Mouse (Mus musculus): Measurements from ENCODE around the gene Ppp1r11. TPM values are rescaled to one million over a fixed set of nuclear protein-coding genes. Genes with fewer than 3 reads are reported as not detected.

Gene Ppp1r11
- total RNA-seq, 2 experiments from 2014 or later = 52.2 to 57.7 TPM

DNA sequence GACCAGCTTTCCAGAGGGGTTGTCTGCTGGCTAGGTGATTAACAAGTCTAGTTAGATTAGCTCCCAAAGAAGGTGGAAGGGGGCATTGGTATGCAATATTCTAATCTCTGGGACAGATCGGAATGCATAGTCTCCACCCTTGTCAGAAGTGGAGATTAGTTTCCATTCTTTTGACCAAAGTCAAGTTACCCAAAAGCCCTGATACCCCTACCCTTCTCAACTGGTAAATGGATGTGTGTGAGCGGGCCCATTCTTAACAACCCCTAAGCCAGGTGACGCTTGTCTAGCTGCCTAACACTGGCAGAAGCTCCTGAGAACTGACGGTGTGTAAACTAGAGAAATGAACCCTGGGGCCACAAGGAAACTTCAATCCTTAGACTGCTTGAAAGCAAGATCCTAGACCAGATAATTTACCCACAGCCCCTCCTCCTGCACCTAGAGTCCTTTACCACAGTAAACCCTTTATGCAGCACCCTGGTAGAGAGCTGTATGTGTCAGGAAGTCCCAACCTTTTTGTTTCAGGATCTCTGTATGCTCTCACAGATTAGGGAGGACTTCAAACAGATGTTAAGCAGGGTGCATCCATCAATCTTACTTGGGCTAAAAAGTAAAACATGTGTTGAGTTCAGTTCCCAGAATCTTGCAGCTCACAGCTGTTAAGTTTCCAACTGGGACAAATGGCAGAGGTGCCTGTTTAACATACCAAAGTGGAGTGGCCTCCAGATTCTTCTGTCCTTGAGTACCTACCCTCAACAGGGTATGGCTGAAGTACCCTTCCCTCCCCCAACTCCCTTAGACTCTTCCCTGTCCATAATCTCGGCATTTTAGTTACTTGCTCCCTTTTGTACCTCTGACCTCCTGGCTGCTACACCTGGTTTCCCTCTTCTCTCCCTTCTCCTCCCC, 31.0 kb upstream of the Ppp1r11 start:
- Histone ChIP-seq H3K4me3 (no peak overlapping the region), H3K27ac (peak overlapping the region; percentile 86; the same call in 1 of the 2 replicates)
- intact Hi-C loops (cut with DNase I) = no loop called here
- no peak for TF ChIP-seq CTCF (IDR thresholded peaks at IDR 0.05)
- DNase-seq = no peak

GRCm38 (mm10) chr17:36981845-36982244, 30.3 kb upstream of the Ppp1r11 start:
- DNase-seq = no peak
- H3K27ac ChIP-seq = peak overlapping the region; percentile 86
- TF ChIP-seq CTCF (IDR thresholded peaks at IDR 0.05) = no peak
- peak overlapping the region; percentile 65 for H3K4me3 ChIP-seq
- intact Hi-C loops (cut with DNase I) = no loop called here

GRCm38 (mm10) chr17:36981221-36981813, 29.8 kb upstream of the Ppp1r11 start, which contains the start of gene 2410137M14Rik:
Gene 2410137M14Rik, minus strand, starts transcription at chr17:36981237.
- Histone ChIP-seq H3K4me3 (peak within 1 kb of the TSS; percentile 65), H3K27ac (peak within 1 kb of the TSS; percentile 86)
- intact Hi-C loops (cut with DNase I) = no loop called here
- TF ChIP-seq CTCF (IDR thresholded peaks at IDR 0.05) = no peak
- DNase-seq = peak; percentile 67

DNA sequence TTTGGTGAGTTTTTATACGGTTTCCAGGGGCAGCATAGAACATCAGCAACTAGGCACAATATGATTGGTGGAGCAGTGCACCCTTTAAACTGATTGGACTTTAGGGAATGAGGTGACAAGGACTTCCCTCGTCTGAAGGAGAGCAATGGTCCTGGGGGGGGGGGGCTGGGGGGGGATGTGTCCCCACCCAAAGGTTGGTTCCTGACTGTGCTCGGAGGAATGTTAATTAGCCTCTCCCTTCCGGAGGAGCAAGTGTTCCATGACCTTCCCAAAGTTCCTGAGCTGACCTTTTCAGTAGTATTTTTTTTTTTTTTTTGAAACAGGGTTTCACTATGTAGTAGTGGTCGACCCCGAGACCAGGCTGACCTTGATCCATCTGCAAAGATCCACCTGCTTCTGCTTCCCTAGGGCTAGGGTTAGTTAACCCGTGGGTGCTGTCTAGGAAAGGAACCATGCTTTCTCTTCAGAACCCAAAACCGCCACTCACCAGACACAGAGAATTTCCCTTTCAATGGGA, 21.8 kb upstream of the Ppp1r11 start:
- no peak overlapping the region for H3K4me3 ChIP-seq
- H3K27ac ChIP-seq = no peak overlapping the region; the same call in 1 of the 2 replicates
- intact Hi-C loops (cut with DNase I) = no loop called here
- DNase-seq = no peak
- TF ChIP-seq CTCF (IDR thresholded peaks at IDR 0.05) = no peak

DNA sequence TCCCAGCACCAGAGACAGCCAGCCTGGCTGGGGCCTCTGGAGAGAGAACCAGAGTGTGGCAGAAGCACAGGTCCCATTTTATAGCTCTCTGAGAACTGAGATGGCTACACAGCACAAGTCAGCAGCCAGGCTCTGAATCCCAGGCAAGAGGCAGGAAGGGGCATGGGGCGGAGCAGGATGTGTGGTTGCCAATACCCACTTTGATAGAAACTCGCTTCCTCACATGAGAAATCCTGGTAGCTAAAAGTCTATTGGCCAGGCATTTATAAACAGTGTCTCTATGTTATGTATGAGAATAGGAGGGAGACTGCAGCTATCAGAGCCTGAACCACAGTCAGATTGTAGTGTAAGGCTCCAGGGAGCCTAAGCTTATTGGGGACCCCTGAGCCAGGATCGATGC, 21.2 kb upstream of the Ppp1r11 start:
- intact Hi-C loops (cut with DNase I) = no loop called here
- no peak overlapping the region for H3K4me3 ChIP-seq
- DNase-seq = no peak
- H3K27ac ChIP-seq = no peak overlapping the region; the same call in 1 of the 2 replicates
- TF ChIP-seq CTCF (IDR thresholded peaks at IDR 0.05) = no peak

DNA sequence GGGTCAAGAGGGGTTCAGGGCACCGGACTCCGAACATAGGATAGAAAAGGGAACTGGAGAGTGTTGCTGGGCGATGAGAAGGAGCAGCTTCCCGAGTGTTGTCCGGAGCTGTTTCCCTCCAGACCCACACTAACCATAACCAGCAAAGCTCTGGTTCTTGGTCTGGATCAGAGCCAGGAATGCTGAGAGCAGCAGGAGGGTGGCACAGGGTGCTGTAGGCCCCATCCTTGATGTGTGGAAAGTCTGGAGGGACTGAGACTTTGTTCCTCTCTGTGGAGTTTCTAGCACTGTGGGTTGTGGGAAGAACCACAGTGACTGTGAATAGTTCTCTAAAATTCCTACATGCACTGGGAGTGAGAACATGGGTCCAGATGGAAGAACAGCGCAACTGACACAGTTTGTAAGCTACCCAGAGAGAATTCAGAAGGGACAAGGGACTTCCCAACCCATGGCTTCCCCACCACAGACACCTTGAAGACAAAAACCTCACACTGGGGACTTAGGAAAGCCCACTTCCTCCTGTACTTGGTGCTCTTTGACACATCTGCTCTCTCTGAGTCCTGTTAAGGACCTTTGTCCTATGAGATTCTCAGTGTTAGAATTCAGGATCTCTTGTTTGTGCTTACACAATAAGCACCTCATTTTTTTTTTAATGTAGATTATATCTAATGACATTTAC, 19.8 kb upstream of the Ppp1r11 start:
- DNase-seq = no peak
- H3K4me3 ChIP-seq = no peak overlapping the region
- intact Hi-C loops (cut with DNase I) = no loop called here
- no peak for TF ChIP-seq CTCF (IDR thresholded peaks at IDR 0.05)
- H3K27ac ChIP-seq = no peak overlapping the region

DNA sequence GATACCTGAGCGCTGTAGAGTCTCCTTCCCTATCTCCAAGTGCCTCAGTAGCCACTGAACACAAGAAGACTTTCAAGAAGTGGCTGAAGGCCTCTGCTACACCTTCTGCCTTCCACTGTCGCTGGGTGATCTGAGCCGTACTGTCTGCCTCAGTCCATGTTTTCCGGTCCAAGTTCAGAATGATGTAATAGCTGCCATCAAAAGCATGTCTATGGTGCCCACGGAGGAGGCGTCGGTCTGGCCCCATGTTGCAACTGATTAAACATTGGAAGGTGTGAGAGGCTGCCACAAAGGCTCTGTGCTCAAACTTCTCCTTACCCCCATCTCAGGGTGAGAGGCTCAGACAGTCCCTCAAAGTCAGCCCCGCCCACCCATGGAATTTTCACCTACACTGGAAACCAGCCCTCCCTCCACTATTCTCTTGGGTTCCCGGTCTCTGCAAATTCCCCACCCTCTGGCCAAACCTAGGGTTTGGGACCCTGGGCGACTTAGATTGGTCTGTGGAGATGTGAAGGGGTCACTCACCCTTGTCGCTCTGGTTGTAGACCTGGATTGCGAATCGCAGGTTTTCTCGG, 18.9 kb upstream of the Ppp1r11 start:
- H3K4me3 ChIP-seq = no peak overlapping the region
- no peak for DNase-seq
- H3K27ac ChIP-seq = no peak overlapping the region
- intact Hi-C loops (cut with DNase I) = no loop called here
- TF ChIP-seq CTCF (IDR thresholded peaks at IDR 0.05) = no peak

- intact Hi-C loops (cut with DNase I) = no loop called here
- DNase-seq = no peak
- no peak overlapping the region for H3K27ac ChIP-seq
- H3K4me3 ChIP-seq = no peak overlapping the region
- no peak for TF ChIP-seq CTCF (IDR thresholded peaks at IDR 0.05)
These were observed 15.3 kb upstream of the Ppp1r11 start for GRCm38 (mm10) chr17:36966875-36967274.

DNA sequence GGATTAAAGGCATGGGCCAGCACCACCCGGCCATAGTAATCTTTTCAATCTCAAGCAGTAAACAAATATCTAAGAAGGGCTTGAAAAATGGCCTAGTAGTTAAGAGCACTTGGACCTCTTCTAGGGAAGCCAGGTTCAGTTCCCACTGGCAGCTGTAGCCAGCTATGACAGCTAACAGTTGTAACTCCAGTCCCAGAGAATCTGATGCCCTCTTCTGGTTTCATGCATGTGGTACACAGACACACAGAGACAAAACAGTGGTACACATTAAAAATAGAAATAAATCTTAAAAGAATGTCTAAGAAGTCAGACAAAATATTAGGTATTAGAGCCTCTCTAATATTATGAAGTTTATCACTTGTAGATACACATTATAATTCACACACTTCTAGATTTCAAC, 9.6 kb upstream of the Ppp1r11 start:
- no peak overlapping the region for H3K4me3 ChIP-seq
- DNase-seq = no peak
- no peak for TF ChIP-seq CTCF (IDR thresholded peaks at IDR 0.05)
- H3K27ac ChIP-seq = no peak overlapping the region
- intact Hi-C loops (cut with DNase I) = loop anchor here (5.0 kb wide), 1 partner anchor 91 kb away; no protein-coding TSS in a partner anchor

DNA sequence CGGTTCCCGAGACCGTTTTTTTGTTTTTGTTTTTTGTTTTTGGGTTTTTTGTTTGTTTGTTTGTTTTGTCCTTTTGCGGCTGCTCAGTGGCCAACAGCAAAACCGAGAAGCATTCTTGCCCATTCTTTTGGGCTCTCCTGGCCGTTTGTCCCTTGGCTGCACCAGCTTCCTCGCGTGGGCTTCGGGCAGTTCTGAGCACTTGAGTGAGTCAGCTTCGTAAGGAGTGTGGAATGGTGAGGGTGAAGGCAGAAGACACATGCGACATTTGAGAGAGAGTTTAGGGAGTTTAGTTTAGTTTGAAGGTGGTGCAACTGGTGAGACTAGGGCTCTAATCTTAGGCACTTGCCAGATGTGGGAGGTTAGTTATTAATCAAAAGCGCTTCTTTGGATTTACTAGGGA, 7.3 kb upstream of the Ppp1r11 start:
- intact Hi-C loops (cut with DNase I) = loop anchor here (10.0 kb wide), 1 partner anchor 684 kb away; the partner anchor contains the start of gene Trim39

GRCm38 (mm10) chr17:36957999-36958743, 6.6 kb upstream of the Ppp1r11 start, which contains the start of the genes Znrd1 and Znrd1as:
Gene Znrd1, minus strand, starts transcription at chr17:36958559.
Gene Znrd1as, plus strand, starts transcription at chr17:36958592.
- intact Hi-C loops (cut with DNase I) = loop anchor here (10.0 kb wide), 1 partner anchor 683 kb away; the partner anchor contains the start of gene Trim39
- TF ChIP-seq CTCF (IDR thresholded peaks at IDR 0.05) = peak; percentile 11; the same call in 1 of the 2 replicates
- peak; percentile 96 for DNase-seq
- Histone ChIP-seq H3K27ac (peak within 1 kb of the TSS; percentile 96), H3K4me3 (peak within 1 kb of the TSS; percentile 90)

More for the DNA sequence above, 7.3 kb upstream of the Ppp1r11 start:
- Histone ChIP-seq H3K27ac (peak overlapping the region; percentile 96), H3K4me3 (peak overlapping the region; percentile 90)
- DNase-seq = no peak
- no peak for TF ChIP-seq CTCF (IDR thresholded peaks at IDR 0.05)

Data from gastrocnemius, adult 2 months (tissue).